Mouse (Mus musculus) ES-Bruce4 (cell line): ENCODE measurements around the gene Cwc27.

Experiments used
- CTCF ChIP-seq: IDR thresholded peaks from one replicate; pipeline ENCODE4 v1.8.1; 2011; ENCODE audit warnings: low read depth, low read length
- POLR2A ChIP-seq: IDR thresholded peaks from one replicate; pipeline ENCODE4 v1.8.1; 2011; ENCODE audit warnings: low read length; ENCODE audit not compliant: insufficient read depth

DNA sequence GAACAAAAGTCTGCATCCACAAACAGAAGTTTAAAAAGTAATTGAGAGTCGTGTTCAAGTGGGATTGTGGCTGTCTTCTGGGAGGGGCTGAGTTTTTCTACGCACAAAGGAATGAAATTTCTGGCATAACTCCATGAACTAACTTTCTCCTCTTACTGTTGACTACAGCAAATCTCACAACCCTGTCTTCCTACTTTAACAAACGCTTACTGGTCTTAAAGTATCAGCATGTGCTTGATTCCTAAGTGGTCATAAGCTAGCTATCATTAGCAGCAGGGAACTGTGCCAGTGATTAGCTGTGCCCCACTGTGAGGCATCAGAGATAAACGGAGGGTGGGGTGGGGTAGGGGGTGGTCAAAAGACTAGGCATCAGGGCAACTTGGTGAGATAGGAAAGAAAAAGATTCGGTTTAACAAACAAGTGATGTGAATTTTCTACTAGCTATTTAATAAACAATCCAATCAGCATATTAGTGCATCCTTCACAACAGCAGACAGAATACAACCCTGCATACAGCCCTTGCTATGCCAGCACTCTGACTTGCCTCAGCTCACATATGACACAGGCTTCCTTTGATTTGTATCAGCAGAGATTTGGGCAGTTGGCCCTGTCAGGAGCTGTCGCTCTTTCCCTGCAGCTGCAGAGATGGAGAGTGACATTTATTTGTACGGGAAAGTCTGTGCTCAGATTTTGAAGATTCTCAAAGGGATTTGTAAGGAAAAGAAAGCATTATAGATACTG lies 184.3 kb downstream of the Cwc27 start:
- TF ChIP-seq POLR2A: no peak
- TF ChIP-seq CTCF: no peak
